Mouse (Mus musculus): ENCODE results near the gene Rrp7a.

DNA sequence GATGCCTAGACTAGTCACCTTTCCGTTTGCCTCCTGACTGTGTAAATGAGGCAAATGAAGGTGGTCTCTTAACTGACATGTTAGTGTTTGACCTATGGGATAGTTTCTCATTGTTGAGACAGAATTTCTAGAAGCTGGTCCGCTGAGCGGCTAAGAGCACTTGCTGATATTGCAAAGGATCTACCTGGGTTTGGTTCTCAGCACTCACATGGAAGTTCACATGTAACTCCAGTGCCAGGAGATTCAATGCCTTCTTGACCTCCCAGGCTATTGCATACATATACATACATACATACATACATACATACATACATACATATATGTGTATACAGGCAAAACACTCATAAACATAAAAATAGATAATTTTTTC lies 27.5 kb upstream of the Rrp7a start:
- TF ChIP-seq CTCF (conservative IDR thresholded peaks at IDR 0.05; ENCODE audit: low read length) (no peak), NANOG (IDR thresholded peaks at IDR 0.05; ENCODE audit: borderline replicate concordance, low read length) (no peak)

Data from E14TG2a.4 (cell line).